Mouse (Mus musculus) kidney, postnatal 36 days (tissue): ENCODE measurements at regions not wholly inside any gene's neighbourhood (a gene's known extent, or its start where the extent isn't known, plus 50 kb on each side); places are given as distances from the start of the nearest gene placed in this dataset.

Experiments used
- DNase-seq, 2 experiments: peaks; one replicate each; pipeline ENCODE4 v3.0.0; 2021 to 2022; ENCODE audit warnings: mixed read lengths in 2 of 2

DNA sequence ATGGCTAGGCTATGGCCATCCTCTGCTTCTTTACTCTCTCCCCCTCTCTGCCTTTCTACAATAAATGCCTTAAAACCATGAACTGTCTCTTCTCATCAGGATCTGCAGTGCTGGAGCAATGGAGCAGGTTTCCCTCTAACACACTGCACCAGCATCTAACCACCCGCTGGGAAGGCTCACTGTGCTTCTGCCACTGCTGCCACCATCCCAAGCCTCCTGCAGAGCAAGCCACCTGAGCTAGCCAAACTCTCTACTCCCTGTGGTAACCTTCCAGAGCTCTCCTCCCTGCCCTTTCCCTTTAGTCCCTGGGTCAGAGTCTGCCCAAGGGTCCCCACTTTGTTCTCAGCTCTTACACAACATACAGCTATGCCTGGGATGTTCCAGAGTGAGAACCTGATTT is 107.3 kb upstream of the 4933402E13Rik start:
- DNase-seq: no peak

GRCm38 (mm10) chrX:62180089-62180488 is 103.2 kb upstream of the 4933402E13Rik start:
- DNase-seq: peak in 1 of 2 experiments; percentile 16
